Mouse (Mus musculus): ENCODE measurements around the gene Ankrd22. TPM values are rescaled to one million over a fixed set of nuclear protein-coding genes. Genes with fewer than 3 reads are reported as not detected.

Gene Ankrd22
- polyA plus RNA-seq, 1 experiment: not detected

DNA sequence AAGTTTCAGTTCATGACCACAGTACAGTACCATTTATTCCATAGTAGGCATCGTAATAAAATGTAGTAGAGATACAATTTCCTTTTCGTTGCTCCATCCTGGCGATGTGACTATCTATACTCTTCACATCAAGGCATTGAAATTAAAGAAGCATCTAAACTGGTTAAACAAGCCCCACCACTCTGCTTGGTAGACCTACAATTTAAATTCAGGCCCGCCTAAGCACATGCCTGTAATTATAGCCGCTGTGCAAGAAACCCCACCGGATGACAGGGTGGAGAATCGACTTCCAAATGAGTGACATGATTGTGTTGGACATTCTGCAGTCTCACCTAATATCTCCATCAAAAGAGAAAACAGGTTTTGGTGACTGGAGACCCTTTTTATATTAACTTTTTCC lies 64.0 kb downstream of the Ankrd22 start:
- no peak overlapping the region for H3K4me3 ChIP-seq (replicated peaks)
- H3K4me1 ChIP-seq: no peaks in the 10 kb centered on the region
- no peaks in the 10 kb centered on the region for H3K9me3 ChIP-seq
- H3K27me3 ChIP-seq (replicated peaks): no peaks in the 10 kb centered on the region
- no peak for TF ChIP-seq GATA1 (IDR thresholded peaks at IDR 0.05; ENCODE audit: borderline replicate concordance, low read length)
- no peak for TF ChIP-seq FLI1 (IDR thresholded peaks at IDR 0.05; ENCODE audit: low read length)
- H3K36me3 ChIP-seq (replicated peaks; ENCODE audit: low read length): no peaks in the 10 kb centered on the region

DNA sequence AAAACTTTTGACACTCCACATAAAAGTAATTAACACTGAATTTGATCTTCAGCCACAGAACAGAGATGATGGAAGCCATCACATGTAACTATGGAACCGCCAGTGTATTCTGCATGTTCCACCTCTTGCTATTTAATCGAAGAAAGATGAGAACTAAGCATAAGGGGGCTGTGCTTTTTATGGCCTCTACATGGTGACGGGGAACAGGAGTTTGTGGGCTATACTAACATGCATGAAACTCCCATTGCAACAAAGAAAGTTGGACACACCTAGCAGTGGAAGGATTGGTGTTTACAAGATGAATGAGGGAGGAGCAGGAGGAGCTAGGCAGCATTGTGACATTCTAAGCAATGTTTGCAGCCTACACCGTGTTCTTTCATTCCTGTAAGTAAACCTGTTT lies 65.2 kb downstream of the Ankrd22 start, which contains the start of gene Lipm:
TSS of gene Lipm (plus strand) at position 301 of the 400 bp plus-strand sequence.
- TF ChIP-seq GATA1 (IDR thresholded peaks at IDR 0.05; ENCODE audit: borderline replicate concordance, low read length): no peak
- no peak for TF ChIP-seq FLI1 (IDR thresholded peaks at IDR 0.05; ENCODE audit: low read length)
- Histone ChIP-seq H3K4me1 (no peaks in the 10 kb centered on the region), H3K9me3 (no peaks in the 10 kb centered on the region), H3K4me3 (replicated peaks) (no peak within 1 kb of the TSS), H3K36me3 (replicated peaks; ENCODE audit: low read length) (no peaks in the 10 kb centered on the region), H3K27me3 (replicated peaks) (no peaks in the 10 kb centered on the region)

DNA sequence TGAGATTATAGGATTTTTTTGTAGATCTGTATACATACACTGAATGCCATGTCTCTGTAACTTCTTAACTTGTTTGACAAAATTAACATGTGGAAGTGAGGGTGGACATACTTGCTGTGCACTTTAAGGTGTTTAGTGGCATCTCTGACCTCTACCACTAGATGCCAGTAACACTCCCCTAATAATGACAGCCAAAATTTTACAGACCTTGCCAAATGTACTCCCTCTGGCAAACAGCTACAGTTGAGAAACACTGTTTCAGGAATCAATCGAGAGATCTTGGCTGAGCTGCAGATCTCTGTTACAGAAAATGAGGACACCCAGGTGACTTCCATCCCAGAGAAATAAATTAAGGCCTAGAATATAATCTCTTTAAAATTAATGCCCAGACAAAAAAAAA lies 69.6 kb downstream of the Ankrd22 start:
- Histone ChIP-seq H3K9me3 (no peaks in the 10 kb centered on the region), H3K4me3 (replicated peaks) (no peak overlapping the region), H3K4me1 (no peaks in the 10 kb centered on the region), H3K27me3 (replicated peaks) (no peaks in the 10 kb centered on the region), H3K36me3 (replicated peaks; ENCODE audit: low read length) (no peaks in the 10 kb centered on the region)
- TF ChIP-seq FLI1 (IDR thresholded peaks at IDR 0.05; ENCODE audit: low read length): no peak
- no peak for TF ChIP-seq GATA1 (IDR thresholded peaks at IDR 0.05; ENCODE audit: borderline replicate concordance, low read length)

DNA sequence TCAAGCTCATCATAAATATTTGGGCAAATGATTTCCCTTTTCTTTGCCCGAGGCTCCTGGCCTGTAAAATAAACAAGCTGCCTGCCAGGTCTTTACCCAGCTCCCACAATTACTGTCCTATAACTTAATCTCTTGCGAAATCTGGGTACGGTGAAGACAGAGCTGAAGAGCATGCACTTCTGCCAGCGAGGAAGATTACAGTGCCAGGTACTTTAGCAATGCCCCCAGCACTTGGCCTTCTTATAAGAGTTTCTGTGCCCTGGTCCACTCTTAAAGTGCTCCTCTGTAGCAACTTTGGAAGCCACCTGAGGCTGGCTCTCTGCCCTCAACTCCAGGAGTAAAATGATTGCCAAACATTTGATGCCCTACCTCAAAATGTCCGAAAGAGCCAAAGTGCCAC lies 70.5 kb downstream of the Ankrd22 start:
- H3K4me3 ChIP-seq (replicated peaks): no peak overlapping the region
- TF ChIP-seq GATA1 (IDR thresholded peaks at IDR 0.05; ENCODE audit: borderline replicate concordance, low read length) (no peak), FLI1 (IDR thresholded peaks at IDR 0.05; ENCODE audit: low read length) (no peak)
- H3K27me3 ChIP-seq (replicated peaks): no peaks in the 10 kb centered on the region
- H3K4me1 ChIP-seq: no peaks in the 10 kb centered on the region
- H3K9me3 ChIP-seq: no peaks in the 10 kb centered on the region
- H3K36me3 ChIP-seq (replicated peaks; ENCODE audit: low read length): no peaks in the 10 kb centered on the region

- no peaks in the 10 kb centered on the region for H3K9me3 ChIP-seq
- no peaks in the 10 kb centered on the region for H3K27me3 ChIP-seq (replicated peaks)
- H3K36me3 ChIP-seq (replicated peaks; ENCODE audit: low read length): no peaks in the 10 kb centered on the region
- no peak for TF ChIP-seq GATA1 (IDR thresholded peaks at IDR 0.05; ENCODE audit: borderline replicate concordance, low read length)
- TF ChIP-seq FLI1 (IDR thresholded peaks at IDR 0.05; ENCODE audit: low read length): no peak
- no peaks in the 10 kb centered on the region for H3K4me1 ChIP-seq
- H3K4me3 ChIP-seq (replicated peaks): no peak overlapping the region
These were observed 76.7 kb downstream of the Ankrd22 start for GRCm38 (mm10) chr19:34089011-34089680.

DNA sequence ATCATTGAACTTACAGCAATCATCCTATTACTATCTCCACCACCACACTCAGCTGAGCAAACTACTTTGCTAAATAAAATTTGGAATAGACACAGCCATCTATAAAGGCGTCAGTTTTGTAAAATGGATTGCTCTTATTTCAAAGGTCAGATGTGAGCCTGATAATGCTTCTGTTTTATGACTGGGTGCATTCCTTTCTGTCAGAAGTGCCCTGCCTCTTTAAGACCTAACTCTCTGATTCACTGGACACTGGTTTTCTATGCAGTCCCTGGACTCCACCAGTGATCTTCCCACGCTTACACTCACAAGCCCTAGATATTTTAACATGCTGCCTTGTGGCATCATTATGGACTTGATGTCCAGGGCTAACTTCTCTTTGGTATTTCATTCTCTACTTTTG lies 87.7 kb downstream of the Ankrd22 start:
- no peak overlapping the region for H3K4me3 ChIP-seq (replicated peaks)
- H3K27me3 ChIP-seq (replicated peaks): no peaks in the 10 kb centered on the region
- H3K9me3 ChIP-seq: no peaks in the 10 kb centered on the region
- no peaks in the 10 kb centered on the region for H3K4me1 ChIP-seq
- no peaks in the 10 kb centered on the region for H3K36me3 ChIP-seq (replicated peaks; ENCODE audit: low read length)
- TF ChIP-seq GATA1 (IDR thresholded peaks at IDR 0.05; ENCODE audit: borderline replicate concordance, low read length): no peak
- no peak for TF ChIP-seq FLI1 (IDR thresholded peaks at IDR 0.05; ENCODE audit: low read length)

GRCm38 (mm10) chr19:34074239-34074638 lies 91.6 kb downstream of the Ankrd22 start:
- no peak for TF ChIP-seq GATA1 (IDR thresholded peaks at IDR 0.05; ENCODE audit: borderline replicate concordance, low read length)
- TF ChIP-seq FLI1 (IDR thresholded peaks at IDR 0.05; ENCODE audit: low read length): no peak
- Histone ChIP-seq H3K9me3 (no peaks in the 10 kb centered on the region), H3K27me3 (replicated peaks) (no peaks in the 10 kb centered on the region), H3K4me3 (replicated peaks) (no peak overlapping the region), H3K4me1 (no peaks in the 10 kb centered on the region), H3K36me3 (replicated peaks; ENCODE audit: low read length) (no peaks in the 10 kb centered on the region)

Other genes with a start within 250 kb of the Ankrd22 start
- gene Lipf, start 204.9 kb downstream of the Ankrd22 start, polyA plus RNA-seq (2012; ENCODE audit: insufficient read depth, low replicate concordance): 1.2 TPM in 1 of 2 replicates, not detected in the other
- not detected in 2 replicates for gene Lipk, start 157.8 kb downstream of the Ankrd22 start, polyA plus RNA-seq (2012; ENCODE audit: insufficient read depth, low replicate concordance)
- not detected in 2 replicates for gene Lipn, start 98.7 kb downstream of the Ankrd22 start, polyA plus RNA-seq (2012; ENCODE audit: insufficient read depth, low replicate concordance)
- not detected in 2 replicates for gene Lipm, start 65.1 kb downstream of the Ankrd22 start, polyA plus RNA-seq (2012; ENCODE audit: insufficient read depth, low replicate concordance)
- 1.1 TPM in 1 of 2 replicates, not detected in the other for gene Stambpl1, start 26.2 kb upstream of the Ankrd22 start, polyA plus RNA-seq (2012; ENCODE audit: insufficient read depth, low replicate concordance)
- not detected in 2 replicates for gene Acta2, start 89.5 kb upstream of the Ankrd22 start, polyA plus RNA-seq (2012; ENCODE audit: insufficient read depth, low replicate concordance)
- 0.47 TPM in 1 of 2 replicates, not detected in the other for gene Fas, start 124.6 kb upstream of the Ankrd22 start, polyA plus RNA-seq (2012; ENCODE audit: insufficient read depth, low replicate concordance)

All from megakaryocyte, embryonic 14.5 days (primary cell).